Mouse (Mus musculus): ENCODE measurements at regions not wholly inside any gene's neighbourhood (a gene's known extent, or its start where the extent isn't known, plus 50 kb on each side); places are given as distances from the start of the nearest gene placed in this dataset.

DNA sequence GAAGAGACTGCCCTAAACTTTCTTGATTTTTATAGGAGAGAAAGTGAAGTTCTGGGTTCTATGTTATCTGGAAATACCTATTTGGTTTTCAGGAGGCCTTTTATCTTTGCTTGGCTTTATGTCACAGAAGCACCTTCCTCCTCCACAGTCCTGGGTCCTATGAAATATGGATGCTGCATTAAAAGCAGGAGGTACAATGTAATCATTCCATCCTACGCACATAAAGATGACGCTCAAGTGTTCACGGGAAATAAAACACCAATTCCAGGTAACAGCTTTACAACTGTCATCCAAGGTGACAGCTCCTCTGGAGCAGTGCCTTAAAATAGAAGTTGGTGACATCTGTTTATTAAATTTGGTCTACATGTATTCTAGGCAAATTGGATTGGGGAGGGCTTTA is 523.8 kb upstream of the Nbea start:
- Histone ChIP-seq H3K9ac (ENCODE audit: control insufficient read depth, low read depth, low read length, poor library complexity, severe bottlenecking) (no peak overlapping the region), H3K27me3 (ENCODE audit: control insufficient read depth in 1 of 2, insufficient read depth in 2 of 2, low read length in 2 of 2) (no peaks in the 10 kb centered on the region), H3K4me3 (ENCODE audit: control insufficient read depth in 1 of 2, insufficient read depth in 1 of 2, low read depth in 2 of 2, low read length in 2 of 2) (no peak overlapping the region), H3K27ac (ENCODE audit: control insufficient read depth, low read depth, low read length) (no peak overlapping the region), H3K36me3 (ENCODE audit: control insufficient read depth in 1 of 2, insufficient read depth in 2 of 2, low read length in 2 of 2) (no peaks in the 10 kb centered on the region), H3K9me3 (replicated peaks; ENCODE audit: insufficient read depth, low read length) (no peaks in the 10 kb centered on the region), H3K4me1 (ENCODE audit: control insufficient read depth in 1 of 2, insufficient read depth in 2 of 2, low read length in 2 of 2) (no peaks in the 10 kb centered on the region), H3K79me2 (ENCODE audit: control insufficient read depth, insufficient read depth, low read length, poor library complexity) (no peaks in the 10 kb centered on the region)
- DNase-seq (ENCODE audit: low read depth, low spot score), result no peak
- TF ChIP-seq MAX (IDR thresholded peaks at IDR 0.05; ENCODE audit: low read length), result no peak
- no peak for TF ChIP-seq ETS1 (IDR thresholded peaks at IDR 0.05; ENCODE audit: low read depth, low read length)
- no peak for TF ChIP-seq POLR2AphosphoS5 (IDR thresholded peaks at IDR 0.05; ENCODE audit: borderline replicate concordance, low read depth, low read length)
- no peak for TF ChIP-seq ZNF384 (IDR thresholded peaks at IDR 0.05; ENCODE audit: low read depth, low read length)
- no peak for TF ChIP-seq TCF12 (IDR thresholded peaks at IDR 0.05; ENCODE audit: low read depth, low read length)
- TF ChIP-seq SIN3A (IDR thresholded peaks at IDR 0.05; ENCODE audit: low read length), result no peak
- TF ChIP-seq UBTF (IDR thresholded peaks at IDR 0.05; ENCODE audit: borderline replicate concordance, insufficient read depth, low read depth, low read length), result no peak
- no peak for TF ChIP-seq KAT2A (conservative IDR thresholded peaks at IDR 0.05; ENCODE audit: low read depth, low read length)
- no peak for TF ChIP-seq GABPA (IDR thresholded peaks at IDR 0.05; ENCODE audit: low read depth, low read length)
- no peak for TF ChIP-seq RAD21 (IDR thresholded peaks at IDR 0.05; ENCODE audit: low read depth, low read length)
- no peak for TF ChIP-seq NRF1 (IDR thresholded peaks at IDR 0.05; ENCODE audit: insufficient read depth, low read depth, low read length, poor library complexity, severe bottlenecking)
- no peak for TF ChIP-seq CTCF (IDR thresholded peaks at IDR 0.05 in 2 of 3, conservative IDR thresholded peaks at IDR 0.05 in 1 of 3; ENCODE audit: control insufficient read depth in 1 of 3, insufficient read depth in 1 of 3, low read depth in 2 of 3, low read length in 3 of 3, poor library complexity in 1 of 3, severe bottlenecking in 1 of 3)
- TF ChIP-seq JUND (IDR thresholded peaks at IDR 0.05; ENCODE audit: low read depth, low read length), result no peak
- no peak for TF ChIP-seq USF1 (IDR thresholded peaks at IDR 0.05; ENCODE audit: low read depth, low read length)
- TF ChIP-seq TAL1 (IDR thresholded peaks at IDR 0.05; ENCODE audit: low read length), result no peak
- TF ChIP-seq ZKSCAN1 (IDR thresholded peaks at IDR 0.05; ENCODE audit: low read depth, low read length), result no peak
- TF ChIP-seq EP300 (IDR thresholded peaks at IDR 0.05; ENCODE audit: low read depth in 1 of 2, low read length in 2 of 2), result no peak
- TF ChIP-seq ZMIZ1 (IDR thresholded peaks at IDR 0.05; ENCODE audit: low read depth, low read length), result no peak
- no peak for TF ChIP-seq SMC3 (IDR thresholded peaks at IDR 0.05; ENCODE audit: low read depth, low read length)

DNA sequence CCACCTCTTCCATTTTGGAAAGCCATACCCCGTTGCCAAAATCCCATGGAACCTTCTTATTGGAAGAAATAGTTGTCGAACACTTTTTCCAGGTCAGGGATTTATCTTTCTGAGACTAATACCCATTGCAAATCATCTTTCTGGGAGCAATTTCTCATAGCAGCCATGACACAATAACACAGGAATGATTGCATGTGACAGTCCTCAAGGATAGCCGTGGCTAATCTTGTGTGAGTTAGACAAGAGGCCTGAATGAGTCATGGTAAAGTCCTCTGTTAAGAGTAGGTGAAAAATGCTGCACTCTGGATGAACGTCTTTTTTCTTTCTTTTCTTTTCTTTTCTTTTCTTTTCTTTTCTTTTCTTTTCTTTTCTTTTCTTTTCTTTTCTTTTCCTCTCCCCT is 522.5 kb upstream of the Nbea start:
- Histone ChIP-seq H3K4me1 (ENCODE audit: control insufficient read depth in 1 of 2, insufficient read depth in 2 of 2, low read length in 2 of 2) (no peaks in the 10 kb centered on the region), H3K27ac (ENCODE audit: control insufficient read depth, low read depth, low read length) (no peak overlapping the region), H3K36me3 (ENCODE audit: control insufficient read depth in 1 of 2, insufficient read depth in 2 of 2, low read length in 2 of 2) (no peaks in the 10 kb centered on the region), H3K4me3 (ENCODE audit: control insufficient read depth in 1 of 2, insufficient read depth in 1 of 2, low read depth in 2 of 2, low read length in 2 of 2) (no peak overlapping the region), H3K27me3 (ENCODE audit: control insufficient read depth in 1 of 2, insufficient read depth in 2 of 2, low read length in 2 of 2) (no peaks in the 10 kb centered on the region), H3K9me3 (replicated peaks; ENCODE audit: insufficient read depth, low read length) (no peaks in the 10 kb centered on the region), H3K9ac (ENCODE audit: control insufficient read depth, low read depth, low read length, poor library complexity, severe bottlenecking) (no peak overlapping the region), H3K79me2 (ENCODE audit: control insufficient read depth, insufficient read depth, low read length, poor library complexity) (no peaks in the 10 kb centered on the region)
- DNase-seq (ENCODE audit: low read depth, low spot score), result no peak
- TF ChIP-seq USF2 (IDR thresholded peaks at IDR 0.05; ENCODE audit: borderline replicate concordance in 1 of 2, insufficient read depth in 1 of 2, low read depth in 1 of 2, low read length in 2 of 2) (no peak), TAL1 (IDR thresholded peaks at IDR 0.05; ENCODE audit: low read length) (no peak), HCFC1 (IDR thresholded peaks at IDR 0.05; ENCODE audit: low read depth, low read length) (no peak)
